Mouse (Mus musculus): ENCODE results near the gene Trim34b. TPM values are rescaled to one million over a fixed set of nuclear protein-coding genes. Genes with fewer than 3 reads are reported as not detected.
"Not testable (repeated sequence)": the region's sequence is repeated elsewhere in the genome, so short reads cannot be mapped to it uniquely, and the experiment has no call there.

The Trim34b gene
- polyA plus RNA-seq, 1 experiment from 2014 or later, result not detected

DNA sequence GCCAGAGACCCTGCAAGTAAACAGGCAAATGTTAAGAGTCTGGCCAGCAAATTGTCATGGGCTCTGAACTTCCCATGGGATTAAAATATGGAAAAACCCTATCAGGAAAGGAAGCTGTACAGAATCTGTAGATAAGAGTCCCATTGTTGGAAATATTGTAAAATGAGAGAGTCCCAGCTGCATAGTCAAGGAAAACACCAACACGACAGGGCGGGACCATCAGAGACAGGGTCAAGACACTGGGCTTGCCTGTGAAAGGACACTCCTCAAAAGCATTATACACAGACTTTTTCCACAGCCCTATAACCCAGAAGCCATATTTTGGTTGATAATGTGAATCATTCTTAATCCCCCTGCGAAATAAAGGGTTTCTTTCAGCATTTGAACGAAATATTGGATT lies 11.5 kb downstream of the Trim34b start:
- not testable (repeated sequence) for H3K27ac ChIP-seq (ENCODE audit: low read depth, low read length); H3K4me1 ChIP-seq (ENCODE audit: control insufficient read depth, insufficient read depth, low read length); ATAC-seq (ENCODE audit: insufficient read depth, low FRiP score, low TSS enrichment); DNase-seq (ENCODE audit: low spot score); H3K4me3 ChIP-seq (ENCODE audit: low read depth, low read length); H3K27me3 ChIP-seq (ENCODE audit: control insufficient read depth, insufficient read depth, low read length); H3K9ac ChIP-seq (ENCODE audit: low read length); H3K36me3 ChIP-seq (ENCODE audit: control insufficient read depth, insufficient read depth, low read length); H3K9me3 ChIP-seq (ENCODE audit: control insufficient read depth, low read length); H3K4me2 ChIP-seq (ENCODE audit: low read depth)
- WGBS, result 94% methylated on average over 2 of the region's 4 CpGs

GRCm38 (mm10) chr7:104348043-104348442 lies 18.8 kb downstream of the Trim34b start:
- not testable (repeated sequence) for H3K9me3 ChIP-seq (ENCODE audit: control insufficient read depth, low read length); H3K4me3 ChIP-seq (ENCODE audit: low read depth, low read length); DNase-seq (ENCODE audit: low spot score); H3K4me2 ChIP-seq (ENCODE audit: low read depth); H3K9ac ChIP-seq (ENCODE audit: low read length); ATAC-seq (ENCODE audit: insufficient read depth, low FRiP score, low TSS enrichment); H3K27ac ChIP-seq (ENCODE audit: low read depth, low read length); H3K36me3 ChIP-seq (ENCODE audit: control insufficient read depth, insufficient read depth, low read length); H3K27me3 ChIP-seq (ENCODE audit: control insufficient read depth, insufficient read depth, low read length); H3K4me1 ChIP-seq (ENCODE audit: control insufficient read depth, insufficient read depth, low read length)
- WGBS, result 91% methylated on average over 4 of the region's 4 CpGs

DNA sequence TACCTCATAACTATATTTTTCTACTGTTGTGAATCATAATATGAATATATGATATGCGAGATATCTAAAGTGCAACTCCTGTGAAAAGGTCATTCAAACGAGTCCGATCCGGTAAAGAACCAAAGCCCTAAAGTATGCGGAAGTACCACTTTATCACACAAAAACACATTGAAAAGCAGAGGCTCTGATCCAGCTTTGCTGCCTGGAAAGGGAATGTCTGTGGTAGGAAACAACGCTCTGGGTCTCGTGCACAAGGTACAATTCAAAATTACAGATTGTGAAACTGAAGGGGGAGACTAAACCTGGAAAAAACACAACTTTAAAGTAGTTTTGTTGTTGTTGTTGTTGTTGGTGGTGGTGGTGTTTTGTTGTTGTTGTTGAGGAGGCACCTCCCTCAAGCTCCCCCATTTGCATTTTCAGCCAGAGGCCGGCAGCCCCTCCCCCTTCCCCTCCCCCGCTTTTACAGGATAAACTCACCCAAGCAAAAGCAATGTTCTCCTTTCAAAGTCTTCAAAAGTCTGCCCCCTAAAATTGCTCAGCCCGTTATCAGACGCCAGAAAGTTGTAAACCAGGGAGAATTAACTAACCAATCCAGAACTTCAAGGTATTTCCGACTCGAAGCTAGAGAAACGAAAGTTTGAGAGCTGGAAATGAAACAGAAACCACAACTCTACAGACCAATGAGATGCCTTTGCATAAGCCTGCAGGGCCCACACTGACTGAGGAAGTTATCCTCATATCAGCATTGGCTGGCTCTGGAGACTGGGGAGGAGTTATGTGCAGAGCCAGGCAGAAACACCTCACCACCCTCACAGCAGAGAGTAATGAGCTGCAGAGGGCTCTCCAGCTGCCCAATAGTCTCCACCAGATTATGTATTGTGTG lies 23.7 kb downstream of the Trim34b start, which contains the start of gene Trim12c:
TSS of gene Trim12c (minus strand) at position 646 of the 883 bp plus-strand sequence.
- Histone ChIP-seq H3K4me3 (ENCODE audit: low read depth, low read length) (peak within 1 kb of the TSS; percentile 26), H3K27ac (ENCODE audit: low read depth, low read length) (no peak within 1 kb of the TSS), H3K36me3 (ENCODE audit: control insufficient read depth, insufficient read depth, low read length) (no peaks in the 10 kb centered on the region), H3K27me3 (ENCODE audit: control insufficient read depth, insufficient read depth, low read length) (no peaks in the 10 kb centered on the region), H3K4me1 (ENCODE audit: control insufficient read depth, insufficient read depth, low read length) (no peaks in the 10 kb centered on the region), H3K9me3 (ENCODE audit: control insufficient read depth, low read length) (no peaks in the 10 kb centered on the region), H3K9ac (ENCODE audit: low read length) (no peak within 1 kb of the TSS), H3K4me2 (ENCODE audit: low read depth) (peak within 1 kb of the TSS; percentile 33)
- WGBS, result 8% methylated on average over 14 of the region's 14 CpGs
- DNase-seq (ENCODE audit: low spot score) (peak; percentile 60), ATAC-seq (ENCODE audit: insufficient read depth, low FRiP score, low TSS enrichment) (peak; percentile 88)

DNA sequence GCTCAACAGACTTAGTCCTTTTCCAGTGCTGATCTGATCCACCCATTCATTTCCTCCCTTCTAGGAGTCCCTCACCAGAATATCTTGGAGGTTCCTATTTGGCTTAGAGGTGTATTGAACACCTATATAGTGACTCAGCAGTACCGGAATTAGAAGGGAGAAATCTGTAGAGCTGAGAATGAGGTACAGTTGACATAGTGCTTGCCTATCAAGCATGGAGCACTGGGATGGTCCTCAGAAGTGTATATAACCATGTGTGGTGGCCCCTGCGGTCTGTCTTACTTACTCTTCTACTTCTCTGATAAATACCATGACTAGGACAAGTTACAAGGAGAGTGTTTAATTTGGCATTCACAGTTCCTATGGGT lies 24.3 kb downstream of the Trim34b start:
- Histone ChIP-seq H3K36me3 (ENCODE audit: control insufficient read depth, insufficient read depth, low read length) (no peaks in the 10 kb centered on the region), H3K4me3 (ENCODE audit: low read depth, low read length) (no peak overlapping the region), H3K27ac (ENCODE audit: low read depth, low read length) (no peak overlapping the region), H3K4me1 (ENCODE audit: control insufficient read depth, insufficient read depth, low read length) (no peaks in the 10 kb centered on the region), H3K9me3 (ENCODE audit: control insufficient read depth, low read length) (no peaks in the 10 kb centered on the region), H3K27me3 (ENCODE audit: control insufficient read depth, insufficient read depth, low read length) (no peaks in the 10 kb centered on the region), H3K9ac (ENCODE audit: low read length) (no peak overlapping the region), H3K4me2 (ENCODE audit: low read depth) (no peak overlapping the region; the same call in 1 of the 2 replicates)
- DNase-seq (ENCODE audit: low spot score) (no peak), ATAC-seq (ENCODE audit: insufficient read depth, low FRiP score, low TSS enrichment) (peak; percentile 12; the same call in 1 of the 2 replicates)
- WGBS, result 75% methylated on average over 2 of the region's 2 CpGs

DNA sequence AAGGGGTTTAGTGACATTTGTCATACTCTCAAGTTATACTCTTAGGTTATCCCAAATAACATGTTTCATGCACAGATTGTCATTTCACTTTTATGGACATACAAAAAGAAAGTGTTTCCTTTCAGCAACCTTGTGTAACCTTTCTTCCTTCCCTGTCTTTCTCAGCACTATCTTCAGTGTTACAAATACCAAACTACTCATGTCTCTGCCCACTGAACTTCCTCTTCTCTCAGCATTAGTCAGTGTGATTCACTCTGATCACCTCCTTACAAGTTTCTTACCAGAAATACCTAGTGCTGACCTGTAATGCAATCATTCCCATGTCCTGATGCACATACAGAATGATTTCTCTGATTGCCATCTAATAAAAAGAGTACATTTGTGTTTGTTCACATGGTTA lies 37.1 kb downstream of the Trim34b start:
- H3K9me3 ChIP-seq (ENCODE audit: control insufficient read depth, low read length), result no peaks in the 10 kb centered on the region
- ATAC-seq (ENCODE audit: insufficient read depth, low FRiP score, low TSS enrichment), result no peak
- no peak overlapping the region for H3K27ac ChIP-seq (ENCODE audit: low read depth, low read length)
- H3K4me2 ChIP-seq (ENCODE audit: low read depth), result no peak overlapping the region
- H3K4me1 ChIP-seq (ENCODE audit: control insufficient read depth, insufficient read depth, low read length), result no peaks in the 10 kb centered on the region
- no peak overlapping the region for H3K9ac ChIP-seq (ENCODE audit: low read length)
- DNase-seq (ENCODE audit: low spot score), result no peak
- no peaks in the 10 kb centered on the region for H3K27me3 ChIP-seq (ENCODE audit: control insufficient read depth, insufficient read depth, low read length)
- no peak overlapping the region for H3K4me3 ChIP-seq (ENCODE audit: low read depth, low read length)
- H3K36me3 ChIP-seq (ENCODE audit: control insufficient read depth, insufficient read depth, low read length), result no peaks in the 10 kb centered on the region

- Histone ChIP-seq H3K27me3 (ENCODE audit: control insufficient read depth, insufficient read depth, low read length) (no peaks in the 10 kb centered on the region), H3K9ac (ENCODE audit: low read length) (no peak within 1 kb of the TSS), H3K27ac (ENCODE audit: low read depth, low read length) (no peak within 1 kb of the TSS), H3K9me3 (ENCODE audit: control insufficient read depth, low read length) (no peaks in the 10 kb centered on the region), H3K4me1 (ENCODE audit: control insufficient read depth, insufficient read depth, low read length) (no peaks in the 10 kb centered on the region), H3K36me3 (ENCODE audit: control insufficient read depth, insufficient read depth, low read length) (no peaks in the 10 kb centered on the region), H3K4me2 (ENCODE audit: low read depth) (no peak within 1 kb of the TSS), H3K4me3 (ENCODE audit: low read depth, low read length) (no peak within 1 kb of the TSS)
- no peak for DNase-seq (ENCODE audit: low spot score)
- 68% methylated on average over 1 of the region's 1 CpGs for WGBS
- no peak for ATAC-seq (ENCODE audit: insufficient read depth, low FRiP score, low TSS enrichment)
Observed at GRCm38 (mm10) chr7:104369736-104370414, 40.6 kb downstream of the Trim34b start, which contains the start of gene Trim30b. Gene Trim30b, minus strand, starts transcription at chr7:104369884.

Other genes with a start within 250 kb of the Trim34b start
- gene Olfr645, start 244.0 kb upstream of the Trim34b start, polyA plus RNA-seq (2014; fragmentation: Nextera tagmentation; extraction: Ambion mirVana), result not detected in 2 replicates
- gene Olfr646, start 224.6 kb upstream of the Trim34b start, polyA plus RNA-seq (2014; fragmentation: Nextera tagmentation; extraction: Ambion mirVana), result not detected in 2 replicates
- not detected in 2 replicates for gene Ubqln5, start 199.6 kb upstream of the Trim34b start, polyA plus RNA-seq (2014; fragmentation: Nextera tagmentation; extraction: Ambion mirVana)
- not detected in 2 replicates for gene Olfr643, start 192.1 kb upstream of the Trim34b start, polyA plus RNA-seq (2014; fragmentation: Nextera tagmentation; extraction: Ambion mirVana)
- gene Ubqln3, start 186.2 kb upstream of the Trim34b start, polyA plus RNA-seq (2014; fragmentation: Nextera tagmentation; extraction: Ambion mirVana), result not detected in 2 replicates
- not detected in 2 replicates for gene Ubqlnl, start 178.9 kb upstream of the Trim34b start, polyA plus RNA-seq (2014; fragmentation: Nextera tagmentation; extraction: Ambion mirVana)
- gene Olfm5, start 164.6 kb upstream of the Trim34b start, polyA plus RNA-seq (2014; fragmentation: Nextera tagmentation; extraction: Ambion mirVana), result 0.11 TPM in 1 of 2 replicates, not detected in the other
- 0.16 and 0.17 TPM in 2 replicates for gene Olfr648, start 146.1 kb upstream of the Trim34b start, polyA plus RNA-seq (2014; fragmentation: Nextera tagmentation; extraction: Ambion mirVana)
- gene Olfr649, start 133.5 kb upstream of the Trim34b start, polyA plus RNA-seq (2014; fragmentation: Nextera tagmentation; extraction: Ambion mirVana), result not detected in 2 replicates
- 2.5 and 3.1 TPM in 2 replicates for gene Trim6, start 110.7 kb upstream of the Trim34b start, polyA plus RNA-seq (2014; fragmentation: Nextera tagmentation; extraction: Ambion mirVana)
- 0.74 and 0.84 TPM in 2 replicates for gene Trim34a, start 85.0 kb upstream of the Trim34b start, polyA plus RNA-seq (2014; fragmentation: Nextera tagmentation; extraction: Ambion mirVana)
- gene Trim5, start 41.4 kb upstream of the Trim34b start, polyA plus RNA-seq (2014; fragmentation: Nextera tagmentation; extraction: Ambion mirVana), result 0.07 TPM in 2 replicates
- gene Trim12a, start 14.0 kb upstream of the Trim34b start, polyA plus RNA-seq (2014; fragmentation: Nextera tagmentation; extraction: Ambion mirVana), result 2.2 TPM in 2 replicates
- 0.45 and 0.62 TPM in 2 replicates for gene Trim12c, start 23.9 kb downstream of the Trim34b start, polyA plus RNA-seq (2014; fragmentation: Nextera tagmentation; extraction: Ambion mirVana)
- not detected in 2 replicates for gene Trim30b, start 40.4 kb downstream of the Trim34b start, polyA plus RNA-seq (2014; fragmentation: Nextera tagmentation; extraction: Ambion mirVana)
- gene Trim30c, start 71.4 kb downstream of the Trim34b start, polyA plus RNA-seq (2014; fragmentation: Nextera tagmentation; extraction: Ambion mirVana), result not detected in 2 replicates
- gene Trim30a, start 135.7 kb downstream of the Trim34b start, polyA plus RNA-seq (2014; fragmentation: Nextera tagmentation; extraction: Ambion mirVana), result 0.95 and 1.1 TPM in 2 replicates
- gene Trim30d, start 178.4 kb downstream of the Trim34b start, polyA plus RNA-seq (2014; fragmentation: Nextera tagmentation; extraction: Ambion mirVana), result 0.35 and 0.38 TPM in 2 replicates
- not detected in 2 replicates for gene Olfr651, start 220.7 kb downstream of the Trim34b start, polyA plus RNA-seq (2014; fragmentation: Nextera tagmentation; extraction: Ambion mirVana)
- gene Olfr652, start 231.4 kb downstream of the Trim34b start, polyA plus RNA-seq (2014; fragmentation: Nextera tagmentation; extraction: Ambion mirVana), result not detected in 2 replicates
- not detected in 2 replicates for gene Olfr653, start 247.8 kb downstream of the Trim34b start, polyA plus RNA-seq (2014; fragmentation: Nextera tagmentation; extraction: Ambion mirVana)

Data from neural tube, embryonic 11.5 days (tissue).